Mouse (Mus musculus): ENCODE results near the gene Itgb3bp.

Gene Itgb3bp

GRCm38 (mm10) chr4:99931240-99931580 is 1.6 kb upstream of the Itgb3bp start:
- DNase-seq = no peak

DNA sequence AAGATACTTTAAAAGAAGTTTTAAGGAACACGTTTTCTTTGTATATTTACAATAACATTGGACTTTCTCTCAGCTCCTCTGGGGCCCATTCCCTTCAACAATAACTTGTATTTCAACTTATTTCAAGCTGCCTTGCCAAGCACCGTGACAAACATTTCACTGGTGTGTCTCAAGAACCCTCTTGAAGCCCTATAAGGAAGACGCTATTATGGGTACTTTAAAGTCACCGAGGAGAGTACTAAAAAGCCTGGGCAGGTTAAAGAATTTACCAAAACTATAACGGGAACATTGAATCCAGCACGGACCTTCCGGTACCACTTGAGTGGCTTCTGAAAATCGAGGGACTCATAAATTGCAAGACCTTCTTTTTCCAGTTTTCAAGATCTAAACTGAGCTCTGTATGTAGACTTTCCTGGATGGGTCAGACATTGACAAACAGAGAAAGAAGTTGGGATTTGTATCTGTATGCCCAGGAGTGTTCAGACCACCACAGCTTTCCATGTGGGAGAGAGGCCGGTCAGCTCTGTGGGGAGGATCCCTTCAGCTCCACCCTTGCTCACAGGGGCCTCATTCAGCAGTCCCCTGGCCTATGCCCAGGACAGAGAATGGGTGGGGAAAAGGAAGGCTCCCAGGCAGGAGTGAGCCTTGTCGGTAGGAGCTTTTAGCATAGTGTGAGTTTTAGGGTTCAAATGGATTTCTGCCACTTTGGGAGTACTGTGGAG is 1.1 kb upstream of the Itgb3bp start:
- peak; percentile 36 for DNase-seq

DNA sequence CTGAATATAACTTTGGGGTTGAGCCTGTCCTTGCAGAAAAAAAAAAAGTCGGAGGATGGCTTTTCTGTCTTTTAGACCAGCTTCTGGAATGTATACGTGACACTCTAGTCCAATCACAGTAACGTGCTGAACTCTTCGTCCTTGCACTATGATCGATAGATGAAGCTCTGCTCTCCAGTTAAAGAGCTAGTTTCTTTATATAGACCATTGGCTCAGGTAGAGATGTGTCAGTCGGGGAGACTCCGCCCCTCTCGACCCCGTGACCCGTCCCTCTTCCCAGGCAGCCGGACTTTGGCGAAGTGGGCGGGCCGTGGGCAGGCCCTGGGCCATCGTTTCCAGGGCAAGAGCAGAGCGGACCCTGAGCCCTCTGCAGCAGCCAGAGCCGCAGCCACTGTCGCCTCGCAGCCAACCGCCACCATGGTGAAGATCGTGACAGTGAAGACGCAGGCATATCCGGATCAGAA is 432 bp downstream of the Itgb3bp start, which contains the start of gene Pgm1:
Gene Pgm1, plus strand, starts transcription at position 266 of the 464 bp plus-strand sequence.
- DNase-seq = peak; percentile 91

GRCm38 (mm10) chr4:99928521-99928920 is 1.1 kb downstream of the Itgb3bp start:
- DNase-seq = no peak

- no peak for DNase-seq
Observed at GRCm38 (mm10) chr4:99926380-99926779, 3.2 kb downstream of the Itgb3bp start.

DNA sequence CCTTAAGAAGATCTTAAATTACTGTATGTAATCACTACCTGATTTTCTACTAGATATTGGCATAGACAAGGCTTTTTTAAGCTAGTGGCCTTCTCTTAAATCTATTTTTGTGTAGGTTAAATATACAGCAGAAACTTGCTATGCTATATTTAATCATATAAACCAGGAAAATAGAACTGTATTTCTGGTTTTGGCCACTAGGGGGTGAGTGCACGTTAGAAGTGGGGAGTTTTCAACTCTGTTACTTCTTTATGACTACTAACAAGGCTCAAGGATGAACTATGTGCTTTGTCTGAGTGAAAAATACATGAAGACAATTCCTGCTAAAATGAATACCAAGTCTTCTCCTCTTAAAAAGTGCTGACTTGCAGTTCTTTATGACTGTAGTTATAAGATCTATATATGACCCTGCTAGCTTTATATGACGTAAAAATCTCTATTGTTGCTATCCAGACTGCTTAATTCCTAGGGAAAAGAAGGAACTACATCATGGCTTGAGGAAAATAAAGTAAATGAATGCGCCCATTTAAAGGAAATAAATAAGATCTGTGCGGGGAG is 15.6 kb downstream of the Itgb3bp start:
- no peak for DNase-seq

DNA sequence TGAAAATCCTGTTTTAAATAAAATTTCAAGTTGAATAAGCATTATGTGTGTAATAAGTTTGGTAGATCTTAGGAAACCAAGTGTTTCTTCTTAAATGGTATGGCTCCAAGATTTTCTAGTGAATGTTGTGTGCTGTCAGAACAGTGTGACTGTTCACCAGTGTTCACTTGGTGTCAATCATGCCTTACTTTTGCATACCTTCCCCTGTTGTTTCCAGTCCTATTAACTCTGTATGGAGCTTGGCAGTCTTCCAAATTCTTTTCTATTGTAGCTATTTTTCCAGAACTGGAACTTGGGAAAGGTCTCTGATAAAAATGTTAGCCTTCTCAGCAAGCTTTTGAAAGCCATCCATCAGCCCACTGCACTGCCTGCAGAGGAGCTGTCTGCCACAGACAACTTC is 47.2 kb downstream of the Itgb3bp start:
- DNase-seq = no peak

DNA sequence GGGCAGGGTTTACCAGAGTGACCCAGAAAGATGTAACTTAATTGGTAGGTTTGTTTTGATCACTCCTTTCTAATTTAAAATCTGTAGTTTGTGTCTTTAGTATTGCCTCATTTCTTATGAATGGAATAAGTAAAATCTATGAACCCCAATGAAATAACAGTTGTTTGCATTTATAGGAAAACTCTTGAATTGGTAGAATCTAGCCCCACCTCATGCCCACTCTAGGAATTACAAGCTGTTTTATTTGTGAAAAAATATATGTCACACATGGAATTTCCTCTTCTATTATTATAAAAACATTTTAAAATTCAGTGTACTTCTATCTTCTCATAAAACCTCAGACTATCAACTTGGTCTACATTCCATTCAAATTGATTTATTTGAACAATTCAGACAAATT is 47.7 kb downstream of the Itgb3bp start:
- DNase-seq = no peak

GRCm38 (mm10) chr4:99829094-99830073 is 100.2 kb downstream of the Itgb3bp start, which contains the start of gene Efcab7:
Gene Efcab7, plus strand, starts transcription at chr4:99829198.
- peak; percentile 86 for DNase-seq

DNA sequence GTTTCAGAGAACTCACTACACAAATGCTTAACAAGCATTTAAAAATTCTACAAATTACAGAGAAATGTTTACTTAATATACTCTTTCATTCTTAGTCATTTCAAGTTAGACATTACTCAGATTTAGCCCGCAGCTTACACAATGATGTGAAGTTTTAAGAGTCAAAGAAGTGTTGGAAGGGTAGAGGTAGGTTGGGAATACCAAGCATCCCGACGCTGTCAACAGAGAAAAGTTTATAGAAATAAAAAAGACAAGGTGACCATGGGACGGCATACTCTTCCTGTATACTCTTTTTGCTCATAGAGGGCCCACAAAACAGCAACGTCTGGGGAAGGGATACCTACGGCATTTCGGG is 100.9 kb downstream of the Itgb3bp start:
- no peak for DNase-seq

- no peak for DNase-seq
Observed at GRCm38 (mm10) chr4:99828337-99828736, 101.3 kb downstream of the Itgb3bp start.

DNA sequence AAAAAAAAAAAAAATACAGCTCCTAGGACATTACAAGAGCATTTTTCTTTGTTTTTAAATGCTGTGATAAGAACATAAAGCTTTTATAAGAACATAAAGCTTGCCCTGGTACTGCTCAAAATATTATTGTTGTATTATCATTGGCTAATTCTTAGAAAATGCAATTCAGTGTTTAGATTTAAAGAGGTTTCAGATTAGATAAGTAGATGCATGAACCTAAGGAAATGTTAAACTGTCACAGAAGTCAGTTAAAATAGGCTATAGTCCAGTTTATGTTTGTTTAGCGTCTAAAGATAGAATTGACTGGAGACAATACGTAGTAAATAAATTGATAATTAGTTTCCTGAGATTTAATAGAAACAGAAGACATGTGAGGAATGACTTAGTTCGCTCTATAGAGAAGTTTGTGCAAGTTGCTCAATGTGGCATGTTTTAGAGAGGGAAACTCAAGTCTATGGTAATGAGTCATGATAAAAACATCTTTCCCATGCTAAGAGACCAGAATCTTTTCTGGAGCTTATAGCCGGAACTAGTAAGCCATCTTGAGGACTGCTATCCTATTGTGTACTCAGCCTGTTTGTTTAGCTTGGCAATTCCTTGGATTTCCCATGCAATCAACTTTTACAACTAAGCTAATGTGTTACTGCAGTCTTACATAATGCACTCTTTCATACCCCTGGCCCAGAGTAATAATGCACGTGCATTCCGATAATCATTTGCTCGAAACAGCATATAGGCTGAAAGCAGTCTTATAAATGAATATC is 112.7 kb downstream of the Itgb3bp start:
- no peak for DNase-seq

DNA sequence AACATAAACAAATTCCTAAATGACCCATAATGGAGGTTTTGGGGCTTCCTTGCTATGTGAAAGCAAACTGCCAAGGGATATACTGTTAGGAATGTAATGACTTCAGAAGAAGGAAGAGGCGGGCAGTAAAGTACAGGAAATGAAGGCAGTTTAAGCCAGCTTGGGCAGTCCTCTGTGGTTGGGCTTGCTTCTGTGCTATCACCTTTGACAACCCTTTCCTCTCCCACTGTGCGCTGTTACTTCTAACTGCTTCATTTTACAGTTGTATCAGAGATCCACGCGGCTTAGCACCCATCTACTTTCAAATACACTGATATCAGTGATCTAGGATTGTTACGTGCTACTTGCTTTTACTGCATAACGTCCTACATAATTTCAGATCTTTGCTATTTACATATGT is 137.2 kb downstream of the Itgb3bp start:
- DNase-seq = no peak

GRCm38 (mm10) chr4:99773041-99773440 is 156.6 kb downstream of the Itgb3bp start:
- DNase-seq = no peak

GRCm38 (mm10) chr4:99770555-99770954 is 159.1 kb downstream of the Itgb3bp start:
- DNase-seq = no peak

DNA sequence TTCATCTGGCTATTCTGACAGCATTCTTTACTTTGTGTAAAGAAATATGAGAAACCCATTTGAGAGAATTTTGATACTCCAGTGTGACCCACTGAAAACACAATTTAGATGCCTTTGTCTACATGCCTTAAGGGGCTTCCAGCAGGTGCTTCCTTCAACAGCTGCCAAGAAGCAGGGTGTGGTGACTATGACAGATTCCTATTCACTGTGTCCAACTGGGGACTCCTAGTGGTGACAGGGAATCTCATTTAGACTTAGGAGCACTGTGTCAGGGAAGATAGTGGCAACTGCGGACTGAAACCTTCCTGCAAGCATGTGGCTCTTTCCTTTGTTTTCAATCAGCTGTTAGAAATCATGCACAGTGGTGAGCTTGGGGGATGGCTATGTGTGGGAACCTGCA is 162.9 kb downstream of the Itgb3bp start:
- peak; percentile 5 for DNase-seq

DNA sequence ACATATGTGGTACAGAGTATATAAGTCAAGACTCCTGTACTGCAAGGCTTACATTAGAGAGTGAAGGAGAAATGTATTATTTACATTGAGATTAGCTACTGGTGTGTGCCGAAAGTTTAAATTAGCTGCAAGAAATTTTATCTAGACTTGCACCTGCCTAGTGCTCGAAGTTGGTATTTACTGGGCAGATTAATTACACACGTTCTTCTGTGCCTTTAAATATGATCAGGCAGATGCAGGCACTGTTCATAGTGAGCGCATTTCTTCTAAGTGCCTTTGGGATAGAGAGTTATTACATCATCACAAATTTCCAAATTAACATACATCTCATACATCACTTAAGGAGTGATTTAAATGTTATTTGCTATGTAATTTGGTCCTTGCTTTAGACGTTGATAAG is 163.3 kb downstream of the Itgb3bp start:
- no peak for DNase-seq

- no peak for DNase-seq
Observed at GRCm38 (mm10) chr4:99752426-99752825, 177.2 kb downstream of the Itgb3bp start.

GRCm38 (mm10) chr4:99739836-99740235 is 189.8 kb downstream of the Itgb3bp start:
- no peak for DNase-seq

DNA sequence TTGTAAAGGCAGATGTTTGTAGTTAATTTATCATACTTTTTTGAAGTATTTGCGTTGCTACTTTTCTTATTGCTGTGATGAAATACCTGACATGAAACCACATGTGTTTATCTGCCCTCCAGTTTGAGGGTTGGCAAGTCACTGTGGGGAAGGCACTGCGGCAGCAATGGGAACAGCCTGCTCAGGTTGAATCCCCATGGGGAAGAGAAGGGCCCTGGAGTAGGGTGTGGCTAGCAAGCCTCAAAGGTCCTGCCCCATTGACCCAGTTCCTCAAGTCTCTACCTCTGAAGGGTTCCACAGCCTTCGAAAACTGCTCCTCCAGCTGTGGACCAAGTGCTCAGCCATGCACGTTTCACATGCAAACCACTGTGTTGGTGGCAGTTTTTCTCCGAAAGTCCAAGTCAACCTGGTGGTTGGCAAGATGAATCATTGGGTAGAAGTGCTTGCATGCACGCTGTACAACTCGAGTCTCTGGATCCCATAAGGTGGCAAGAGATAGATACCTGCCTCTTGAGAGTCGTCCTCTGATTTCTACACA is 203.6 kb downstream of the Itgb3bp start:
- DNase-seq = no peak

GRCm38 (mm10) chr4:99724331-99724730 is 205.3 kb downstream of the Itgb3bp start:
- no peak for DNase-seq

DNA sequence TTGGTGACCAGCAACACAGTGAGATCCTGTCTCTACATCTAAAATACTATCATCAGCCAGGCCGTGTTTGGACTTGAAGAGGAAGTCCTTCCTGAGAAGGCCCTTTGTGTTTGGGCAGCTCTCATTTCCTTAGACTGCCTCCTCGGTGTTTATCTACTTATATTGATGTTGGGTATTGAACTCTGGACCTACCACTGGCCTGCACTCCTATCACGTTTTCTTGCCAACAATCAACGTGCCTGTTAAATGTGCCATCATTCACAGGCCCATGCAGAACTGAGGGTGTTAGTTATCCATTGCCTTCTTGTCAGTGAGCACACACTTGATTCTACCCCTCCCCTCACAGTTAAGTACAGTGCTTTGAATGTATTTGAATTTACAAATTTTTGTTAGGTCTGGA is 211.7 kb downstream of the Itgb3bp start:
- DNase-seq = no peak
